Mouse (Mus musculus): ENCODE results near the gene Ghdc. TPM values are rescaled to one million over a fixed set of nuclear protein-coding genes. Genes with fewer than 3 reads are reported as not detected.

Gene Ghdc
- total RNA-seq, 4 experiments from 2014 or later = 6.2 to 7.7 (median 6.9) TPM

DNA sequence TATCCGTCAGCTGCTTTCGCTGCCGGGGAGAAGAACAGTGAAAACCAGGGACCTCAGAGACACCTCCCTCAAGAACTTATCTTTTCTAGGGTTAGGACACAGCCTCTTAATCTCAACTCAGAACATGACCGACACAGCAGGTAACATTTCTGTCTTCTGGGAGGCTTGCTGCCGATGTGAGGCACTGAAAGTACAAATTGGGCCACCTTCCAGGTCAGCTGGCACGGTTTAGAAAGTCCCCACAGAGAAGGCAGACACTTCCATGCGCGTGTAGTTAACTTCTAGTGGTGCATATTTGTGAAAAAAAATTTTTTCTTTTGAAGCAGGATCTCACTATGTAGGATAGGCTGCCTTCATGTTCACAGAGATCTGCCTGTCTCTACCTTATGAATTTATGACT is 13.5 kb upstream of the Ghdc start:
- DNase-seq (ENCODE audit: low spot score in 2 of 2) = no peak

- DNase-seq (ENCODE audit: low spot score in 2 of 2) = no peak
Observed at GRCm38 (mm10) chr11:100782568-100782967, 11.8 kb upstream of the Ghdc start.

DNA sequence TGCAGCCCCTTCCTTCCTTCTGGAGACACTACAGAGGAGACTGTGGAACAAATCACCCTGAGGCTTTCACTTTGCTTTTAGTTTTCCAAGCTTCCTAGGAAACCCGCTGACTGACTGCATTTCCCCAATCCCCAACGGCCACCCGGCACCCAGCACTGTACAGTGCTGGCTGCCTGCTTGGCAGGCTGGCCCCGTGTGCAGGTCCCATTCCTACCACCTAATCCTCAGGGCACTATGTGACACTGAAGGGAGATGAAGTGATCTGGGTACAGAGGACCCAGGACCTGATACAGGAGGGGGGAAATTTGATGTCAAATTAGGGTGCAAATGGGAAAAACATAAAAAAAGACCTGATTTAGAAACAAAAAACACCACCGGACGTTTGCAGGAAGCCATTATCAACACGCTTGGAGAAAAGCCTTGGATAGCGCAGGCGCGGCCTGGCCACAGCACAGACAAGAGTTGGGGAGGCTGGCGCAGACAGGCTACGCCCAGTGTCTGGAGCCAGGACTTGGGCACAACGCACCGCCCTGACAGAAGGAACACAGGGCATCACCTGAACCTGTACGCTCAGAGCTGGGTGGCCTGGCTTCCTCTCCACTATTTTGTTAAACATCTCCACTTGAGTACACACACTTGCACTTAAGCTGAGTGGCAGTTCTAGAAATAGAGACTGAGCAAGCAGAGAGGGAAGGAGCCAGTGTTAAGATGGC is 11.2 kb upstream of the Ghdc start:
- no peak for DNase-seq (ENCODE audit: low spot score in 2 of 2)

DNA sequence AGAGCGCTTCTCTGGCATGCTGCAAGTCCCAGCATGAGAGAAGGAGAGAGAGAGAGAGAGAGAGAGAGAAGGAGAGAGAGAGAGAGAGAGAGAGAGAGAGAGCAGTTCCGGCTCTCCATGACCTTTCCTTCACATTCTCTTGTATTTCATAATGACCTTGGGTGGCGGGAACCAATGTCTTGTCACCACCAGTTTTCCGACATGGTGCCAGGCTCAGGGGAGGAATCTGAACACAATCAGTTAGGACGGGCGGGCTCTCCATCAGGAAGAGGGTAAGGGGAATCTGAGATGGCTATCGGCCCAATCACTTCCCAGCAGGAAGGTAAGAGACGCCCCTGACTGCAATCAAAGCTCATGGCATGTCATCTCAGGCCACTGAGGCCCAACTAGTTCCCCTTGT is 9.5 kb upstream of the Ghdc start:
- no peak for DNase-seq (ENCODE audit: low spot score in 2 of 2)

GRCm38 (mm10) chr11:100778069-100778468 is 7.3 kb upstream of the Ghdc start:
- DNase-seq (ENCODE audit: low spot score in 2 of 2) = no peak

GRCm38 (mm10) chr11:100775921-100776320 is 5.2 kb upstream of the Ghdc start:
- no peak for DNase-seq (ENCODE audit: low spot score in 2 of 2)

GRCm38 (mm10) chr11:100774261-100774660 is 3.5 kb upstream of the Ghdc start:
- no peak for DNase-seq (ENCODE audit: low spot score in 2 of 2)

DNA sequence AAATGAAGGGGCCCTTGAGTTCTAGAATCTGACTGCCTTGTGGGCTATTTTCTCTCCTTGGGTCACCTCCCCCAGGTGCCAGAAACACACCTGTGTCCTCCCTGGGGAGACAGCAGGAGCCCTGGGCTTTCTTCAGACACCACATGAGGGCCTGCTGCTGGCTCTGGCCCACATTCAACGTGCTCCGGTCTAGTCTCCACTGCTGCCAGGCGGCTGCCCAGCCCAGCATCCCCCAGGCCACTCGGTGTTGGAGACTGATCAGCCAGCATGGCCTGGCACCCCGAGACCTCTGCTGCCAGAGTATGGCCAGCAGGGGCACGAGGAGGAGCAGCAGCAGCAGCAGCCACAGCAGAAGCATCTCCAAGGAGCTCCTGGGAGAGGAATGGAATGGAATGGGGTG is 777 bp downstream of the Ghdc start:
- no peak for DNase-seq (ENCODE audit: low spot score in 2 of 2)

- DNase-seq (ENCODE audit: low spot score in 2 of 2) = no peak
Observed at GRCm38 (mm10) chr11:100767871-100768270, 2.9 kb downstream of the Ghdc start.

GRCm38 (mm10) chr11:100766726-100767125 is 4.0 kb downstream of the Ghdc start:
- no peak for DNase-seq (ENCODE audit: low spot score in 2 of 2)

DNA sequence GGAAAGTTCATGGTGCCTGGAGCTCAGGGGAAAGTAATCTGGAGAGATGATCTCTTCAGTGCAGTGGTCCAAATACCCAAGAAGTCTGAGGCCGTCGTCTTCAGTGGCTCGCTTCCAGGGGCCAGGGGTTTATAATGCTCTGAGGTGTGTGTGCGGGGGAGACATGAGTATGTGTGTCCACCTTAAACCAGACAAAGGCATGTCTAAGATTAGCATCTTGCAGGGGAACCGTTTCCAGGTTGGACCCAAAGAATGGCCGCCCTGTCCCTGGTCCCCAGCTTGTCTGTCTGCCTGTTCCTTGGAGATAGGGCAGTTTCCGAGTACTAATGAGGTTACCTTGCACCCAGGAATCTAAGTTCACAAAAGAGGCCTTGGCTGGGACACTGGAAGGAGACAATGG is 7.9 kb downstream of the Ghdc start, which contains the start of gene Hcrt:
Gene Hcrt, minus strand, starts transcription at position 101 of the 400 bp plus-strand sequence.
- no peak for DNase-seq (ENCODE audit: low spot score in 2 of 2)

GRCm38 (mm10) chr11:100761547-100762045 is 9.2 kb downstream of the Ghdc start:
- peak; percentile 78 to 90 for DNase-seq (ENCODE audit: low spot score in 2 of 2)

GRCm38 (mm10) chr11:100759611-100760233 is 11.0 kb downstream of the Ghdc start, which contains the start of gene Kcnh4:
Kcnh4 (minus strand) TSS chr11:100759942.
- DNase-seq (ENCODE audit: low spot score in 2 of 2) = peak; percentile 85 to 87

DNA sequence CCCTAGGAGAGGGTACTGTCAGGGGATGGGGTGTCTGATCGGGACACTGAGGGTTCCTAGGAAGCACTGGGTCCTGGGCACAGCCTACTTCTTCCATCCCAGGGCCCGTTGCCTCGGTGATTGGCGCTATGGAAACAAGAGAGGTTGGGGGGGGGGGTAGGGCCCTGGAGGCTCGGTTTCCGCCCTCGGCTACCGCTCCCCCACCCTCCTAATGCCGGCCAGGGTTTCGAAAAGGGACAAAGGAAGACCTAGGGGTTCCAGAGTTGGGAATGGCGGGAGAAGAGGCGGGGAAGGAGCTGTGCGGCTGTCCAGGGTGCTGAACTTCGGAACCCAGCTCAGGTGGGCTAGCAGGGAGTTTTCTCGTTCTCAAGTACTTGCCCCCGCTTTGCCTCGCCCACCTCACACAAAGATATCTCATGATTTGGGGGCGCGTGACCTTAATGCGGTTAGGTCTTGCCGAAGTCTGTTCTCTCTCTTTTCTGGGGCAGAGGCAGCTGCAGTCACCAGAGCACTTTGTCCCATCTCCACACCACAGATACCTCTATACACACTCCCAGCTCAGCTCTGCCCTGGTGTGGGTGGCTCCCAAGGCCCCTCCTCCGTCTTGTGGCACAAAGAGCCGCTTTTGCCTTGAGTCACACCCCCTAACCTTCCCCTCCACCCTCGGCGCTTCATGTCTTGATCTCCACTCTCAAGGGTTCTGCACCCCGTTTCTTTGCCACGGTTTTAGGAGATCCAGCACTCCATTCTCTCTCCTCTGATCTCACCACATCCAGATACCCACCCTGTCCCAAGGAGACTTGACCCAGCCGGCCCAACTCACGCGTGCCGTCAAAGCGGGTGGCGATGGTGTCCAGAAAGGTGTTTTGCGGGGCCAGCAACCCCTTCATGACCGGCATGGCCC is 11.8 kb downstream of the Ghdc start:
- no peak for DNase-seq (ENCODE audit: low spot score in 2 of 2)

DNA sequence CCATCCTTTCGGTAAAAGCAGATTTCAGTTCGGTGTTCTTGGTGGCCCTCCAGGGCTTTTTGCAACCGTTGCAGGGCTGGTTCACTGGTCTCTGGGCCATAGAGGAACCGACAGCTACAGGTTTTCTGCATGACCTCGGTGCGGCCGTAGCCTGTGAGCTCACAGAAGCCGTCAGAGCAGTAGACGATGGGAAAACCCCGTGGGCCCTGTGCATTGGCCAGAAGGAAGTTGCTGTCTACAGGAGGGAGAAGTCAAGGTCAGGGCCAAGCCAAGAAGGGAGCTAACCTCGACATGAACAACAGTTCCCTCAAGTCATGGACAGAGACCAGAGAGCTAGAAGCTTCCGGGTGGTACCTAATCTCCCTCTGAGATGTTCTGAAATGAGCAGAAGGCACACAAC is 13.2 kb downstream of the Ghdc start:
- no peak for DNase-seq (ENCODE audit: low spot score in 2 of 2)

- DNase-seq (ENCODE audit: low spot score in 2 of 2) = no peak
Observed at GRCm38 (mm10) chr11:100756476-100756875, 14.3 kb downstream of the Ghdc start.

DNA sequence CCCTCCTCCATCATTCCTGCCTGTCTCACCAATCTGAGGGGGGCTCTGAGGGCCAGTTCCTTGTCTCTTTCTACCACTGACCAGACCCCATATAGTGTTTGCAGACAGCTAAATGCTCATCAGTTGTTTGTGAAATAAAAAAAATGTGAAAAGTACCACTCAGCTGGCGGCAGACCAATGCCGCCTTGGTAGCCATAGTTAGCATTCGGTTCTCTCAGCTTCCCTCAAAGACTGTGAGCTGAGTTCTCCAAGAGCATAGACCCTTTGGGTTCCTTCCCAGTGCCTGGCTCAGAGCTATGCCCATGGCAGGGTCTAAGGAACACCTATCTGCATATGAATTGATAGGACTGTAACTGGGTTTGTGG is 16.1 kb downstream of the Ghdc start:
- DNase-seq (ENCODE audit: low spot score in 2 of 2) = no peak

DNA sequence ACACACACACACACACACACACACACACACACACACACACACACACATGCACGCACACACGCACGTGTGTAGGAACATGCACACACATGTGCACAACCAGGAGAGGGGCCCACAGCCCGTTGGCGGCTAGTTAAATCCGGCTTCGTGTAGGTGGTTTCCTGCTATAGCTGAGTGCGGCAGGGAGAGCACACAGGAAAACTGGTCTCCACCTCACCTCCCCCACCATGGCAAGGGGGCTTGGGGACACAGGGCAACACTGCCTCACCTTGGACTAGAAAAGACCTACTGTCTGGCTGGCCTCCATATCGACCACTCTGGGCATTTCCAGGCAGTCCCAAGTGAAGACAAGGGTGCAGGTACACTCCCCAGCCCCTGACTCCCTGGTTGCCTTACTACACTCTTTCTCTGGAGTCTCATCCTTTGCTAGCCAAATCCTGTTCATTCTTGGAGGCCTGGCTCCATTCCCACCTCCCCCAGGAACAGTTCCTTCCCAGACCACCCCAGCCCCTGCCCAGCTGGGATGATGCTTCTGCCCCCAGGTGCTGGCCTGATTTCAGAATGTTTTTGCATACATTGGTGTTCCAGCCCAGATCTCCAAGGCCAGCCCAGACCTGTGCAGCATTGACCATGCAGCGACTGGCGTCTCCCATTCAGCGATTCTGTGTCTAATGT is 16.6 kb downstream of the Ghdc start:
- DNase-seq (ENCODE audit: low spot score in 2 of 2) = no peak

GRCm38 (mm10) chr11:100752294-100752693 is 18.5 kb downstream of the Ghdc start:
- no peak for DNase-seq (ENCODE audit: low spot score in 2 of 2)

DNA sequence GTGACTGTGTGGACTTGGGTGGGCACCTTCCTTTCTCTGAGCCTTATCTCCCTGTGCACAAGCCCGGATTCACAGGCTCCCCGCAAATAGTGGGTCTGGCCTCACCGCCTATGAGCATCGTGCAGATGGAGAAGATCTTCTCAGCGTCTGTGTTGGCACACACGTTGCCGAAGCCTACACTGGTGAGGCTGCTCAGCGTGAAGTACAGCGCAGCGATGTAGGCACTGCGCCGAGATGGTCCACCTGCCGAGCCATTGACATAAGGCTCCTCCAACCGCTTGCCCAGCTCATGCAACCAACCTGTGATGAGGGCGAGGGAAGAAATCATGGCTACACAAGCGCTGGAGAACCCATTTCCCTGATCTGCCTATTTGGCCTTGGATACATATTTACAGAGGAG is 20.6 kb downstream of the Ghdc start:
- peak in 1 of 2 experiments; percentile 61 for DNase-seq (ENCODE audit: low spot score in 2 of 2)

GRCm38 (mm10) chr11:100749469-100749868 is 21.3 kb downstream of the Ghdc start:
- no peak for DNase-seq (ENCODE audit: low spot score in 2 of 2)

All from layer of hippocampus, adult 8-10 months (tissue).